Mouse (Mus musculus) regulatory T cell (primary cell): ENCODE measurements around the gene Abhd18.

ENCODE experiments used
- in situ Hi-C: fragments of 300-600 bp; cut with MboI, MseI; formaldehyde crosslinking; loops from one replicate; pipeline ENCODE4 v1.15.1; 2025; ENCODE audit warnings: high pct_unique_total_duplicates

The Abhd18 gene

DNA sequence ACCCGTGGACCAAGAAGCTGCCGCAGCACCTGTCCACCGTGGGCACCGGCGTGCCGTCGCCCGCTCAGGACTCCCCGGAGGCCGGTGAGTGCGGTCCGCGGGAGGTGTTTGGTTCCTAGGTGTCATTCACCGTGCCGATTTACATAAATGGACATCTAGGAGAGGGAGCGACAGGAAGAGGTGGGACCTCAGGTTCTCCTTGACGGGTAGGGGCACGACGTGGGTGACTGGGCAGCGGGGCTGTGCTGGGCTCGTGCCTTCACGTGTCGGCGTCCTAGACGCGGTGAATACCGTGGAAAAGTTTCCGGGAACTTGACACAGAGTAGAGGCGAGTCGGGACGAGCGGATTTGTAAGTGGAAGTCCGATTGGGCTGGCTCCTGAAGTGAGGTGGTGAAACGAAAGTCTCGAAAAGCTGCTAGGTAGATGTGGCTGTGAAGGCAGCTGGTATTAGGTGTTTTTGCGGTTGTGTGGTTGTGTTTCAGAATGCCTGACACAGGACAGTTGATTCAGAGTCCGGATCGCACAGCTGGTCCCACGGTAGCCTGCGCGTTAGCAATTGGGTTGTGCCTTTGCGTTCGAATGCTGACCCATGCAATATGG, 103.9 kb downstream of the Abhd18 start:
- in situ Hi-C loops = no loop called here

DNA sequence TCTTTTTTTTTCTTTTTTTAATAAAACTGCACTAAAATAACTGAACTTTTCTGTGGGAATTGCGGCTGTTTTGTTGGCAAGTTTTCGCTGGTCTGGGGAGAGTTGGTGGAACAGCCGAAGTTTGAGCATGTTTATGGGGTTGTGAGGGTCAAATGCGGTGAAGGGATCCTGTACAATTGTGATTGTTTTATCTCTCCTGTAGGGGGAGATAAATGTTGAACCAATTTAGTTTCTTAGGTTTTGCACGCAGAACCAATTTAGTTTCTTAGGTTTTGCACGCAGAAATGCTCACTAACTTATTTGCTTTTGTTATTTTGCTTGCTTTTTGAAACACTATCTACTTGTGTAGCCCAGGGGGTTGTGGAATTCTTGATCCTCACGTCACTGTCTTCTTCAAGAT, 104.6 kb downstream of the Abhd18 start:
- in situ Hi-C loops = no loop called here

GRCm38 (mm10) chr3:40952606-40953005, 105.8 kb downstream of the Abhd18 start:
- in situ Hi-C loops = no loop called here

DNA sequence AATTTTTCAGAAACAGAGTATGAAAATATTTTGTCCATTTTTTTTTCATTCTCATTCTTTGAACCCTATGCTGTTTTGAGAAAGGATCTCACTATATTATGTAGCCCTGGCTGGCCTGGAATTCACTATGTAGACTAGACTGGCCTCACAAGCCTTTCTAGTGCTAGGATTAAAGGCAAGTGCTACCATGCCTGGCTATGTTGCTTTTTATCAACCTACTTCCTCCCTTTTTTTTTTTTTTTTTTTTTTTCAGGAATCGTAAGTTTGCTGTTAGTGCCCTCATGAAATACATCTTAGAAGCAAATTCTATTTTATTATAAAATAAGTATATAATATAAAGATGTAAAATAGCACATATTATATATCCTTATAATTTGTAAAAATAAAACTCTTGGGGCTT, 108.0 kb downstream of the Abhd18 start:
- in situ Hi-C loops = no loop called here

- in situ Hi-C loops = no loop called here
Observed at GRCm38 (mm10) chr3:40958831-40959230, 112.1 kb downstream of the Abhd18 start.

DNA sequence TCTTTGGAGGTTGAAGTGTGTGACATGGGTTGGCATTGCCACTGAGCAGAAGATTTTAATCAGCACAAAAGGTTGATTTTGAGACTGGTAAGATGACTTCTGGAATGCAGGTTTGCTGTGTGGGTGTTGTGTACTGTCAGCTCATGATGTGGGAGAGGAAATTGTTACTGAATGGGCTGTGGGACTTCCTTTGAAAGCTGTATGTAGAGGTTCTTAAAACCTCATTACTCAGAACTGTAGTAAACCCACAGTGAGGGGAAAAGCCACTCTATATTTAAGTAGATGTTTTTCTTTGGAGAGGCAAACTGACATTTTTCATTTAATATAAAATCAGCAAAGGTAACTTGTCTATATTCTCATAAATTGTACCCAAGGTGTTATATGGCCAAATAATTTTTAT, 134.0 kb downstream of the Abhd18 start:
- in situ Hi-C loops = loop anchor here (25.0 kb wide), 1 partner anchor 443 kb away; the partner anchor contains the start of gene Intu

DNA sequence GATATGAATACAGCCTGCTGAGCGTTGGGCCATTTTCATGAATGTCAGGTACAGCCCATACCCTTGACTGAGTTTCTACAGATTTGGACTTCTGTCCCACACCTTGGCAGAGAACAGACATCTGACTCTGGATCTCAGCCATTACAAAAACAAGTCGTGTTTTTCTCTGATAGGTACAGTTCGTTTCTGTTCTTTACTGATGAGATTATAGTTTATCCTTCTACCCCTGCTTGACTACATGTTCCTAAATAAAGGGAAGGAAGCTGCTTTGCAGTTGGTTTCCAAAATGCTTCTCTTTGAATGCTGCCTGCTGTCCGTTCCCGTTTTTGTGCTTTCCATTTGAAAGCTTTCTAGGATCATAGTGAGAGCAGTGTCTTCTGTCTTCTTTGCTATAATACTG, 140.8 kb downstream of the Abhd18 start:
- in situ Hi-C loops = loop anchor here (25.0 kb wide), 1 partner anchor 450 kb away; the partner anchor contains the start of gene Intu
